Mouse (Mus musculus) ES-E14 (cell line): ENCODE measurements around the gene Pdzd9. TPM values are rescaled to one million over a fixed set of nuclear protein-coding genes. Genes with fewer than 3 reads are reported as not detected.

Experiments
- DNase-seq: peaks from one replicate; pipeline ENCODE4 v3.0.0-alpha.2; 2013; ENCODE audit warnings: low read depth, low spot score
- H3K27ac ChIP-seq: 2 replicates; pipeline ENCODE4 v1.5.1; 2012; ENCODE audit warnings: low read depth, mild to moderate bottlenecking, low read length, moderate library complexity, mixed read lengths; ENCODE audit not compliant: poor library complexity, insufficient read depth, severe bottlenecking
- H3K36me3 ChIP-seq: 2 replicates; pipeline ENCODE4 v1.6.1; 2012; ENCODE audit warnings: mild to moderate bottlenecking, low read length, moderate library complexity, mixed read lengths; ENCODE audit not compliant: control insufficient read depth, poor library complexity, insufficient read depth, severe bottlenecking
- H3K4me1 ChIP-seq, 2 experiments: fragments of 150-350 bp in 1 of 2; sonication (generic) in 1 of 2; 2 replicates each; pipeline ENCODE4 v1.6.1; 2012; ENCODE audit warnings: low read length in 2 of 2, mild to moderate bottlenecking in 1 of 2, mixed read lengths in 1 of 2; ENCODE audit not compliant: control insufficient read depth in 2 of 2, insufficient read depth in 2 of 2, poor library complexity in 1 of 2
- H3K4me3 ChIP-seq, 2 experiments: fragments of 150-350 bp in 1 of 2; sonication (generic) in 1 of 2; 2 replicates each; pipeline ENCODE4 v1.5.1; 2012; ENCODE audit warnings: low read length in 2 of 2, low read depth in 1 of 2, mild to moderate bottlenecking in 1 of 2, mixed read lengths in 1 of 2; ENCODE audit not compliant: insufficient read depth in 1 of 2, poor library complexity in 1 of 2, severe bottlenecking in 1 of 2
- H3K9ac ChIP-seq: 2 replicates; pipeline ENCODE4 v1.6.1; 2012; ENCODE audit warnings: low read depth, mild to moderate bottlenecking, low read length, mixed read lengths; ENCODE audit not compliant: poor library complexity, insufficient read depth, severe bottlenecking
- H3K9me3 ChIP-seq: fragments of 150-350 bp; sonication (generic); 2 replicates; pipeline ENCODE4 v1.6.1; 2012; ENCODE audit warnings: low read depth, mild to moderate bottlenecking, low read length; ENCODE audit not compliant: control insufficient read depth, insufficient read depth
- CHD2 ChIP-seq: IDR thresholded peaks from 2 replicates; pipeline ENCODE4 v1.6.1; 2014; ENCODE audit warnings: mild to moderate bottlenecking, low read depth, low read length, inconsistent platforms
- HCFC1 ChIP-seq: IDR thresholded peaks from 2 replicates; pipeline ENCODE4 v1.6.1; 2012; ENCODE audit warnings: low read length, inconsistent platforms, borderline replicate concordance; ENCODE audit not compliant: insufficient read depth
- MAFK ChIP-seq: IDR thresholded peaks from 2 replicates; pipeline ENCODE4 v1.6.1; 2014; ENCODE audit warnings: mild to moderate bottlenecking, low read depth, low read length, inconsistent platforms; ENCODE audit not compliant: insufficient read depth
- ZC3H11A ChIP-seq: IDR thresholded peaks from 2 replicates; pipeline ENCODE4 v1.6.1; 2012; ENCODE audit warnings: low read depth, mild to moderate bottlenecking, inconsistent platforms, low read length, borderline replicate concordance
- ZNF384 ChIP-seq: IDR thresholded peaks from 2 replicates; pipeline ENCODE4 v1.6.1; 2012; ENCODE audit warnings: low read depth, low read length, inconsistent platforms
- in situ Hi-C, 2 experiments: fragments of 600-800 bp; cut with MboI; formaldehyde crosslinking; loops; one replicate each; pipeline ENCODE4 v1.15.1; 2025; ENCODE audit warnings: low sequenced_read_pairs in 2 of 2, inconsistent platforms in 1 of 2; ENCODE audit not compliant: unreplicated experiment in 2 of 2
- total RNA-seq: library from RNA; depleted of rRNA; stranded (reverse); fragments of 300-350 nt; gene quantifications from 2 replicates; pipeline ENCODE4 v1.2.3, GENCODE M21; 2012

Pdzd9 gene
- total RNA-seq, 1 experiment = 0.58 TPM

- Histone ChIP-seq H3K4me1 (peaks cover 0 to 7% of the 10 kb centered on the region in 2 experiments; a peak in 1 of 4 replicates), H3K27ac (no peak overlapping the region), H3K9ac (no peak overlapping the region), H3K4me3 (no peak overlapping the region), H3K36me3 (no peaks in the 10 kb centered on the region), H3K9me3 (no peaks in the 10 kb centered on the region)
- no peak for TF ChIP-seq ZNF384
- no peak for TF ChIP-seq ZC3H11A
- no peak for TF ChIP-seq MAFK
- no peak for TF ChIP-seq HCFC1
- TF ChIP-seq CHD2 = no peak
- in situ Hi-C loops = no loop called here
- DNase-seq = no peak
These were observed 33.7 kb upstream of the Pdzd9 start for GRCm38 (mm10) chr7:120703888-120704287.

GRCm38 (mm10) chr7:120699586-120699985 is 29.4 kb upstream of the Pdzd9 start:
- Histone ChIP-seq H3K4me3 (no peak overlapping the region), H3K36me3 (no peaks in the 10 kb centered on the region), H3K9ac (no peak overlapping the region), H3K27ac (no peak overlapping the region), H3K9me3 (no peaks in the 10 kb centered on the region), H3K4me1 (peaks cover 12 to 14% of the 10 kb centered on the region in 2 experiments)
- in situ Hi-C loops = no loop called here
- no peak for DNase-seq
- TF ChIP-seq HCFC1 = no peak
- TF ChIP-seq MAFK = no peak
- no peak for TF ChIP-seq ZC3H11A
- TF ChIP-seq ZNF384 = no peak
- no peak for TF ChIP-seq CHD2

GRCm38 (mm10) chr7:120696331-120696730 is 26.2 kb upstream of the Pdzd9 start:
- no peak overlapping the region for H3K9ac ChIP-seq
- no peak overlapping the region; the same call in 1 of the 2 replicates for H3K27ac ChIP-seq
- H3K36me3 ChIP-seq = peaks cover 3% of the 10 kb centered on the region; the same call in 1 of the 2 replicates
- TF ChIP-seq HCFC1 = no peak
- TF ChIP-seq ZNF384 = no peak
- TF ChIP-seq MAFK = no peak
- TF ChIP-seq CHD2 = no peak
- no peak for DNase-seq
- in situ Hi-C loops = no loop called here
- H3K4me1 ChIP-seq = peaks cover 10 to 14% of the 10 kb centered on the region in 2 experiments
- no peaks in the 10 kb centered on the region for H3K9me3 ChIP-seq
- H3K4me3 ChIP-seq = no peak overlapping the region

- Histone ChIP-seq H3K27ac (peak overlapping the region; percentile 7; the same call in 1 of the 2 replicates), H3K4me3 (no peak overlapping the region), H3K9me3 (no peaks in the 10 kb centered on the region), H3K4me1 (peaks cover 10 to 14% of the 10 kb centered on the region in 2 experiments), H3K36me3 (peaks cover 3% of the 10 kb centered on the region; the same call in 1 of the 2 replicates), H3K9ac (no peak overlapping the region)
- TF ChIP-seq MAFK (no peak), HCFC1 (no peak), ZC3H11A (no peak), CHD2 (no peak), ZNF384 (no peak)
- in situ Hi-C loops = no loop called here
- DNase-seq = no peak
These were observed 25.5 kb upstream of the Pdzd9 start for GRCm38 (mm10) chr7:120695641-120696040.

GRCm38 (mm10) chr7:120695196-120695595 is 25.1 kb upstream of the Pdzd9 start:
- Histone ChIP-seq H3K27ac (0 out of 2 replicates have a peak overlapping the region, but pooled peaks have one; percentile 43), H3K9me3 (no peaks in the 10 kb centered on the region), H3K36me3 (peaks cover 3% of the 10 kb centered on the region; the same call in 1 of the 2 replicates), H3K9ac (no peak overlapping the region), H3K4me3 (no peak overlapping the region), H3K4me1 (peaks cover 10 to 14% of the 10 kb centered on the region in 2 experiments)
- TF ChIP-seq MAFK (no peak), ZNF384 (no peak), ZC3H11A (no peak), CHD2 (no peak), HCFC1 (no peak)
- in situ Hi-C loops = no loop called here
- DNase-seq = no peak
